Mouse (Mus musculus) heart, embryonic 11.5 days (tissue): Measurements from ENCODE around the gene Adcy7. TPM values are rescaled to one million over a fixed set of nuclear protein-coding genes. Genes with fewer than 3 reads are reported as not detected.

Source experiments
- ATAC-seq: fragments of 200-750 bp; cut with Nextera tagmentation; replicated peaks from 2 replicates; pipeline ENCODE4 v1.8.0; 2017; ENCODE audit warnings: moderate library complexity; ENCODE audit not compliant: insufficient number of reproducible peaks, low FRiP score, low TSS enrichment
- H3K27ac ChIP-seq: fragments of 300-500 bp; sonication (generic); 2 replicates; pipeline ENCODE4 v1.5.1; 2014; ENCODE audit warnings: mild to moderate bottlenecking, low read depth, low read length
- H3K27me3 ChIP-seq: fragments of 300-500 bp; sonication (generic); 2 replicates; pipeline ENCODE4 v1.6.1; 2014; ENCODE audit warnings: mild to moderate bottlenecking, low read length, mixed read lengths; ENCODE audit not compliant: control insufficient read depth, insufficient read depth
- H3K36me3 ChIP-seq: fragments of 300-500 bp; sonication (generic); 2 replicates; pipeline ENCODE4 v1.6.1; 2014; ENCODE audit warnings: mild to moderate bottlenecking, low read length, moderate library complexity, mixed read lengths; ENCODE audit not compliant: control insufficient read depth, insufficient read depth
- H3K4me1 ChIP-seq: fragments of 300-500 bp; sonication (generic); 2 replicates; pipeline ENCODE4 v1.6.1; 2014; ENCODE audit warnings: low read length; ENCODE audit not compliant: control insufficient read depth, insufficient read depth
- H3K4me2 ChIP-seq: fragments of 300-500 bp; sonication (generic); 2 replicates; pipeline ENCODE4 v1.6.1; 2014; ENCODE audit warnings: mild to moderate bottlenecking, moderate library complexity
- H3K4me3 ChIP-seq: fragments of 300-500 bp; sonication (generic); 2 replicates; pipeline ENCODE4 v1.5.1; 2014; ENCODE audit warnings: low read depth, low read length
- H3K9ac ChIP-seq: fragments of 300-500 bp; sonication (generic); 2 replicates; pipeline ENCODE4 v1.6.1; 2014; ENCODE audit warnings: mild to moderate bottlenecking, low read depth, low read length, moderate library complexity
- H3K9me3 ChIP-seq: fragments of 300-500 bp; sonication (generic); replicated peaks from 2 replicates; pipeline ENCODE4 v1.6.1; 2016; ENCODE audit warnings: low read length; ENCODE audit not compliant: control insufficient read depth
- WGBS: fragments of 180-500 bp; shearing (Covaris S2); extraction: QIAGEN DNeasy Blood & Tissue Kit; methylation state at CpG from one replicate; pipeline ENCODE4 v1.1.7; 2014; ENCODE audit not compliant: insufficient replicate concordance; 5-methylcytosine and 5-hydroxymethylcytosine counted together
- polyA plus RNA-seq: library from polyadenylated mRNA; unstranded; fragments of >200 nt; fragmentation: Nextera tagmentation; extraction: Ambion mirVana; gene quantifications from 2 replicates; pipeline ENCODE4 v1.2.1, GENCODE M21; 2014

The Adcy7 gene
- polyA plus RNA-seq, 1 experiment from 2014 or later, result 2.9 TPM

DNA sequence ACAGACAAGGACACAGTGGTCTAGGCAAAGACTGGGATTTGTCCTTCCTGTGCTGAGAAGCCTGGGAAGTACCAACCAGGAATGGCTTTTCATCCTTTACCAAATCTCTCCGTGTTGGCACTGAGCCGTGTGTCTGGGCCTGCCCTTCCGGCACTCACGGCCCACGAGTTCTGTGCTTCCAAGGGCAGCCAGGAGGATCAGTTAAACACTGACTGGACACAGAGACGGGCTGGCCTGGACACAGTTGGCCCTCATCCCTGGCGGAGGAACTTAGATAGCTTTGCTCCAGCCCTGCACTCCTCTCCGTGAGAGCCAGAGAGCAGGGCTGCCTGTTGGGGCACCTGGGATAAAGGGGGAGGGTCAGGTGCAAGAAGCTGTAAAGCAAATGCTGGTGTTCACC, 40.8 kb downstream of the Adcy7 start:
- H3K27me3 ChIP-seq, result peaks cover 11% of the 10 kb centered on the region; the same call in 1 of the 2 replicates
- 73% methylated on average over 8 of the region's 8 CpGs for WGBS

DNA sequence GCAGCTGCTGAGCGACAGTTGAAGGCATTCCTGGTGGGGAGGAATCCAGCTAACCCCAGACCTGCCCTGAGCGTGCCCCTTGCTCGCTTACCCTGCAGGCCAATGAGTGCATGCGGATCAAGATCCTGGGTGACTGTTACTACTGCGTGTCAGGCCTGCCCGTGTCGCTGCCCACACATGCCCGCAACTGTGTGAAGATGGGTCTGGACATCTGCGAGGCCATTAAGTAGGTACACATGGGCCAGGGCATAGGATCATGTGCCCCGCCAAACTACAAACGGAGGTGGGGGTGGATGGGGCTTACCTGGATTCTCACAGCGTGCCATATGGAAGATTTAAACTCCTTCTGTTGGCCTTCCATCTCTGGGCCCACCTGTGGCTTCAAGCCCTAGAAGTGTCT, 41.8 kb downstream of the Adcy7 start:
- no peaks in the 10 kb centered on the region for H3K36me3 ChIP-seq
- no peak overlapping the region for H3K9ac ChIP-seq
- 92% methylated on average over 12 of the region's 12 CpGs for WGBS
- no peaks in the 10 kb centered on the region for H3K9me3 ChIP-seq
- no peaks in the 10 kb centered on the region for H3K4me1 ChIP-seq
- peaks cover 11% of the 10 kb centered on the region; the same call in 1 of the 2 replicates for H3K27me3 ChIP-seq
- H3K4me2 ChIP-seq, result no peak overlapping the region
- H3K4me3 ChIP-seq, result no peak overlapping the region
- no peak overlapping the region for H3K27ac ChIP-seq
- ATAC-seq, result no peak

More for the DNA sequence above, 40.8 kb downstream of the Adcy7 start:
- no peak overlapping the region for H3K27ac ChIP-seq
- no peaks in the 10 kb centered on the region for H3K36me3 ChIP-seq
- H3K9ac ChIP-seq, result no peak overlapping the region
- no peaks in the 10 kb centered on the region for H3K4me1 ChIP-seq
- H3K4me2 ChIP-seq, result no peak overlapping the region
- H3K9me3 ChIP-seq, result no peaks in the 10 kb centered on the region
- ATAC-seq, result no peak
- no peak overlapping the region for H3K4me3 ChIP-seq

DNA sequence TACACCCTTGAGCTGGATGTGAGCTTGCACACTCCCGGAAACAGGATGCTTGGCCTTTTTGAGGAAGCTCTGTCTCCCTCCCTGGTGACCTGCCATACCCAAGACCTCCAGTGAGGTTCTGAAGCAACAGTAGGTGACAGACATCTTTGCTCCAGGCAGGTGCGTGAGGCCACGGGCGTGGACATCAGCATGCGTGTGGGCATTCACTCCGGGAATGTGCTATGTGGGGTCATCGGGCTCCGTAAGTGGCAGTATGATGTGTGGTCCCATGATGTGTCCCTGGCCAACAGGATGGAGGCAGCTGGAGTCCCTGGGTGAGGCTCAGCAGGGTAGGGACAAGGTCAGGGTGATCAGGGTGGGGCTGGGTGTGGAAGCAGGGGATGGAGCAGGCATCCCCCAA, 43.1 kb downstream of the Adcy7 start:
- no peak overlapping the region for H3K9ac ChIP-seq
- no peak overlapping the region for H3K4me2 ChIP-seq
- H3K4me1 ChIP-seq, result no peaks in the 10 kb centered on the region
- peaks cover 11% of the 10 kb centered on the region; the same call in 1 of the 2 replicates for H3K27me3 ChIP-seq
- no peak overlapping the region for H3K27ac ChIP-seq
- H3K36me3 ChIP-seq, result no peaks in the 10 kb centered on the region
- 91% methylated on average over 8 of the region's 8 CpGs for WGBS
- ATAC-seq, result no peak
- H3K9me3 ChIP-seq, result no peaks in the 10 kb centered on the region
- no peak overlapping the region for H3K4me3 ChIP-seq

DNA sequence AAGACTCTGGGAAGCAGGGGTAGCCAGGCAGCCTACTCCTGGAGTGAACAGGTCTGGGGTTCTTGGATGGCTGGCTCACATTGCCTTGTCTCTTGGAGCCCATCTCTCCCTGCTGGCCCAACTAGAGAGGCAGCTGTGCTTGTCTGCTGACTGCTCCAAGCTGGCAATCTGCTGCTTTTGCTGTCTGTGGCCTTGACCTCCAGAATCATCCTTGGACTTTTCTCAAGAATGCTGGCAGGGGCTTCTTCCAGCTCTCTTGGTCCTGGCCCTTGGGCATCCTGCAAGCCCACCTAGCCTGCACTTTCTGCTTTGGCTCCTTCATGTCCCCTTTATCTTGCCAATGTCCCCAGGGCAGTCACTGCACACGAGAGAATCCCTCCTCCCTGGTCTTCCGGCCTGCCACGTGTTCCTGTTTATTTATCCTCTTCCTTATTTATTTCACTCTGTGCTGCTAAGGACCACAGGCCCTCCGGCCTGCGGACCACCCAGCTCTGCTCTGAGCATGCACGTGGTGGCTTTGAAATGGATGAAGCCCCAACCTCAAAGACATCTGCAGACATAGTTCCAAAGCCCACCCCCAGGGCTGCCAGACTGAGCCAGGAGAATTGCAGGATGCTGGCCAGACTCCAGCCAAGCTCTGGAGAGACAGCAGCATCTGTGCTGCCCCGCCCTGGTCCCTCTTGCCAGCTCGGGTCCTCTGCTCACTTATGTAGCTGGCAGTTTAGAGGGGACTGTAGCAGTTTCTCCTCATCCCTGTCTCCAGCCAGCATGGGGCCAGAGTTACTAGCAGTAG, 44.1 kb downstream of the Adcy7 start:
- H3K4me2 ChIP-seq, result no peak overlapping the region
- 45% methylated on average over 8 of the region's 8 CpGs for WGBS
- no peak overlapping the region for H3K27ac ChIP-seq
- no peaks in the 10 kb centered on the region for H3K4me1 ChIP-seq
- ATAC-seq, result no peak
- no peaks in the 10 kb centered on the region for H3K36me3 ChIP-seq
- H3K4me3 ChIP-seq, result no peak overlapping the region
- peaks cover 11% of the 10 kb centered on the region; the same call in 1 of the 2 replicates for H3K27me3 ChIP-seq
- no peak overlapping the region for H3K9ac ChIP-seq
- H3K9me3 ChIP-seq, result no peaks in the 10 kb centered on the region

DNA sequence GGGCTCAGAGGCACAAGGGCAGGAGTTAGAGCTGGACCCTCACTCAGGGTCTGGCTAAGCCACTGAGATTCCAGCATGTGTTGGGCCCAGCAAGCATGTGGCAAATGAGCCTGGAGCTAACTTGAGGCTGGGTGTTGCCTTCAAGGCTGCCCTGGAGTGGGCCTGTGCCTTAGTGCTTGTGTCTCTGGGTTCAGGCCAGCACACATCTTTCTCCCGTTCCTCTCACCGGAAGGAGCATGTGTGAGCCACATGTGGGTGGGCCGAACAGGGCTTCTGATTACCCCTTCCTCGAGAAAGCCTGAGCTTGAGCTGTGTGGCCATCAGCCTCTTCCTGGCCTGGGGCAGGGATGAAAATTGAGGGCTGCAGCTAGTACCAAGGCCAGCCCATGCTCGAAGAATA, 45.1 kb downstream of the Adcy7 start:
- no peaks in the 10 kb centered on the region for H3K9me3 ChIP-seq
- no peaks in the 10 kb centered on the region for H3K36me3 ChIP-seq
- peaks cover 10% of the 10 kb centered on the region; the same call in 1 of the 2 replicates for H3K27me3 ChIP-seq
- H3K9ac ChIP-seq, result no peak overlapping the region
- H3K4me1 ChIP-seq, result no peaks in the 10 kb centered on the region
- WGBS, result 73% methylated on average over 5 of the region's 5 CpGs
- H3K4me3 ChIP-seq, result no peak overlapping the region
- ATAC-seq, result no peak
- H3K27ac ChIP-seq, result no peak overlapping the region
- no peak overlapping the region for H3K4me2 ChIP-seq

DNA sequence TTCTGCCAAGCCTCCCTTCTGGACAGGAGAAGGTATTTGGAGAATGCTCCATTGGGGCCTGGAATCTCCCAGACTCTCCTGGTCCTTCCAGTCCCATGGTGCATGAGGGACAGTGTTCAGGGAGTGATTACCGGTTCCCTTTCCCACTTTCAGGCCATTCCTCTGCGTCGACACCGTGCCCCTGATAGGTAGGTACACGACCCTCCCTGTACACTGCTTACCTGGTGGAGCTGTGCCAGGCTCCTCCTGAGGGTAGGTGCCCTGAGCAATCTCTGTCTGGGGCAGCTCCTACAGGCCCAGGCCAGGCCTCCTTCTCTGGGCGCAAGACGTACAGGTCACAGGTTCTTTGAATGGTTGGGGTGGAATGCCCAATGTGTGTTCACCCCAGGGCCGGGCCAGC, 45.9 kb downstream of the Adcy7 start:
- H3K27ac ChIP-seq, result no peak overlapping the region
- 84% methylated on average over 8 of the region's 8 CpGs for WGBS
- no peaks in the 10 kb centered on the region for H3K9me3 ChIP-seq
- H3K4me2 ChIP-seq, result no peak overlapping the region
- H3K4me1 ChIP-seq, result no peaks in the 10 kb centered on the region
- no peak overlapping the region for H3K9ac ChIP-seq
- no peak for ATAC-seq
- H3K4me3 ChIP-seq, result no peak overlapping the region
- H3K36me3 ChIP-seq, result no peaks in the 10 kb centered on the region
- H3K27me3 ChIP-seq, result 0 out of 2 replicates have a peak, but pooled peaks cover 8% of the 10 kb centered on the region

DNA sequence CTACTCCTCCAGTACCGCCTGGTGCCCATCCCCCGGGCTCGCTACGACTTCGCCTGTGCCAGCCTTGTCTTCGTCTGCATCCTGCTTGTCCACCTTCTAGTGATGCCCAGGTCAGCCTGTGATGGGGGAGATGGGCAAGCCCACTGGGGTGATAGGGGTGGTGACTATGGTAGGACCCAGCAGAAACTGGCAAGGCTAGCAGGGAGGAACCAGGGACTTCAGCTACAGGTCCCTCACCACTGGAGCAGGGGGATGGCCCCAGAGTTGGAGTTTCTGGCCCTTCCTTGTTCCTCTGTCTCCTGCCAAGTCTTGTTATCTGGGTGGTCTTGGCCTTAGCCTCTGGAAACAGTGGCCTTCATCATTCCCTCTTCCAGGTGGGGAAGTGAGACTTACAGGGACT, 47.9 kb downstream of the Adcy7 start:
- Histone ChIP-seq H3K36me3 (0 out of 2 replicates have a peak, but pooled peaks cover 2% of the 10 kb centered on the region), H3K27me3 (no peaks in the 10 kb centered on the region), H3K4me2 (no peak overlapping the region), H3K4me1 (no peaks in the 10 kb centered on the region), H3K27ac (no peak overlapping the region), H3K4me3 (no peak overlapping the region), H3K9ac (no peak overlapping the region), H3K9me3 (no peaks in the 10 kb centered on the region)
- no peak for ATAC-seq
- WGBS, result 98% methylated on average over 6 of the region's 6 CpGs

DNA sequence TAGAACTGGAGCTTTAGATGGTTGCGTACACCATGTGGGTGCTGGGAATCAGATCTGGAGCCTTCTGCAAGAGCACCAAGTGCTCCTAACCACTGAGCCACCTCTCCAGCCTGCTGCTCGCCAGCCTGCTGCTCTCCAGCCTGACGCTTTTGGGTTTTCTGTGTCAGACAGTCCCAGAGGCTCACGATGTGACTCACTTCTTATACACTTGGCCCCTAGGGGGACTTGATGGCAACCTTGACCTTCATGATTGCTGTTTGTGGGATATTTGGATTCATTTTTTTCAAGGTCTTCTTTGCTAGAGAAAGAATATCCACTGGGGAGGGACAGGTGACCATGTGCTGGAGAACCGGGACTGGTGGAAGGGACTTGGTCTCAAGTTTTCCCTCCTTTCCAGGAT, 49.2 kb downstream of the Adcy7 start:
- Histone ChIP-seq H3K9me3 (no peaks in the 10 kb centered on the region), H3K4me2 (no peak overlapping the region), H3K9ac (no peak overlapping the region), H3K4me1 (no peaks in the 10 kb centered on the region), H3K4me3 (no peak overlapping the region), H3K36me3 (0 out of 2 replicates have a peak, but pooled peaks cover 2% of the 10 kb centered on the region), H3K27me3 (no peaks in the 10 kb centered on the region), H3K27ac (no peak overlapping the region)
- 91% methylated on average over 5 of the region's 5 CpGs for WGBS
- ATAC-seq, result no peak

DNA sequence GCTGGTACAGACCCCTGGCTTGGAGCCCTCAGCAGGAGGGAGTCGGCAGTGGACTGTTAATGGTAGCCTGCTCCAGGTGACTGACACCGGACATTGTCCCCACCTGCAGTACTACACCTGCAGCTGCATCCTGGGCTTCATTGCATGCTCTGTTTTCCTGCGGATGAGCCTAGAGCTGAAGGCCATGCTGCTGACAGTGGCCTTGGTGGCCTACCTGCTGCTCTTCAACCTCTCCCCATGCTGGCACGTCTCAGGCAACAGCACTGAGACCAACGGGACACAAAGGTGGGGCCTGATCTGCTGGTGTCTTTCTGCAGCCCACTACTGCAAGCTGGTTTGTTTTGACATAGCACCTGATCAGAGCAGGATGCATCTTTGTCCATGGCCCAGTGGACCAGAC, 51.3 kb downstream of the Adcy7 start:
- H3K4me2 ChIP-seq, result no peak overlapping the region
- no peaks in the 10 kb centered on the region for H3K4me1 ChIP-seq
- H3K4me3 ChIP-seq, result no peak overlapping the region
- no peaks in the 10 kb centered on the region for H3K27me3 ChIP-seq
- ATAC-seq, result no peak
- 88% methylated on average over 5 of the region's 5 CpGs for WGBS
- no peak overlapping the region for H3K9ac ChIP-seq
- no peaks in the 10 kb centered on the region for H3K9me3 ChIP-seq
- H3K27ac ChIP-seq, result no peak overlapping the region
- peaks cover 5% of the 10 kb centered on the region; the same call in 1 of the 2 replicates for H3K36me3 ChIP-seq
